Mouse (Mus musculus) midbrain, embryonic 12.5 days (tissue): ENCODE data around the gene Arcn1. TPM values are rescaled to one million over a fixed set of nuclear protein-coding genes. Genes with fewer than 3 reads are reported as not detected.
A peak's percentile ranks its signal among the peaks of the same experiment; 100 is the strongest.

Source experiments
- ATAC-seq: fragments of 200-750 bp; cut with Nextera tagmentation; 2 replicates; pipeline ENCODE4 v1.8.0; 2017; ENCODE audit warnings: low read depth, moderate TSS enrichment, moderate library complexity; ENCODE audit not compliant: low FRiP score
- H3K27ac ChIP-seq: fragments of 300-500 bp; sonication (generic); replicated peaks from 2 replicates; pipeline ENCODE4 v1.5.1; 2016; ENCODE audit warnings: mild to moderate bottlenecking
- H3K27me3 ChIP-seq: fragments of 300-500 bp; sonication (generic); 2 replicates; pipeline ENCODE4 v1.6.1; 2016; ENCODE audit warnings: mild to moderate bottlenecking
- H3K36me3 ChIP-seq: fragments of 300-500 bp; sonication (generic); 2 replicates; pipeline ENCODE4 v1.6.1; 2016
- H3K4me1 ChIP-seq: fragments of 300-500 bp; sonication (generic); 2 replicates; pipeline ENCODE4 v1.6.1; 2016
- H3K4me2 ChIP-seq: fragments of 300-500 bp; sonication (generic); replicated peaks from 2 replicates; pipeline ENCODE4 v1.6.1; 2016; ENCODE audit warnings: mild to moderate bottlenecking, moderate library complexity
- H3K4me3 ChIP-seq: fragments of 300-500 bp; sonication (generic); 2 replicates; pipeline ENCODE4 v1.5.1; 2016; ENCODE audit warnings: mild to moderate bottlenecking
- H3K9ac ChIP-seq: fragments of 300-500 bp; sonication (generic); replicated peaks from 2 replicates; pipeline ENCODE4 v1.6.1; 2016; ENCODE audit warnings: mild to moderate bottlenecking, moderate library complexity
- H3K9me3 ChIP-seq: fragments of 300-500 bp; sonication (generic); 2 replicates; pipeline ENCODE4 v1.6.1; 2016; ENCODE audit warnings: mild to moderate bottlenecking
- WGBS: fragments of 180-500 bp; shearing (Covaris S2); methylation state at CpG from one replicate; pipeline ENCODE4 v1.1.7; 2016; 5-methylcytosine and 5-hydroxymethylcytosine counted together
- polyA plus RNA-seq: library from polyadenylated mRNA; unstranded; fragments of >200 nt; fragmentation: Nextera tagmentation; extraction: Ambion mirVana; gene quantifications from 2 replicates; pipeline ENCODE4 v1.2.1, GENCODE M21; 2016

The Arcn1 gene
- polyA plus RNA-seq, 1 experiment from 2014 or later = 179 TPM

GRCm38 (mm10) chr9:44737240-44737949 lies 30.2 kb downstream of the Arcn1 start:
- Histone ChIP-seq H3K9me3 (no peaks in the 10 kb centered on the region), H3K27ac (no peak overlapping the region), H3K4me3 (no peak overlapping the region), H3K27me3 (peaks cover 38% of the 10 kb centered on the region), H3K4me1 (peaks cover 23% of the 10 kb centered on the region), H3K36me3 (peaks cover 10% of the 10 kb centered on the region; the same call in 1 of the 2 replicates), H3K4me2 (no peak overlapping the region), H3K9ac (no peak overlapping the region)
- WGBS = 67% methylated on average over 7 of the region's 8 CpGs
- no peak for ATAC-seq

- Histone ChIP-seq H3K4me2 (no peak overlapping the region), H3K27me3 (peaks cover 41% of the 10 kb centered on the region), H3K9me3 (no peaks in the 10 kb centered on the region), H3K4me3 (no peak overlapping the region), H3K4me1 (peaks cover 23% of the 10 kb centered on the region), H3K9ac (no peak overlapping the region), H3K36me3 (0 out of 2 replicates have a peak, but pooled peaks cover 7% of the 10 kb centered on the region), H3K27ac (no peak overlapping the region)
- WGBS = 75% methylated on average over 2 of the region's 2 CpGs
- ATAC-seq = no peak
Measured at GRCm38 (mm10) chr9:44736301-44736700, 31.3 kb downstream of the Arcn1 start.

GRCm38 (mm10) chr9:44735886-44736285 lies 31.8 kb downstream of the Arcn1 start:
- no peak overlapping the region for H3K9ac ChIP-seq
- peaks cover 41% of the 10 kb centered on the region for H3K27me3 ChIP-seq
- no peak overlapping the region for H3K4me2 ChIP-seq
- 0 out of 2 replicates have a peak, but pooled peaks cover 3% of the 10 kb centered on the region for H3K36me3 ChIP-seq
- no peaks in the 10 kb centered on the region for H3K9me3 ChIP-seq
- H3K4me1 ChIP-seq = peaks cover 23% of the 10 kb centered on the region
- no peak overlapping the region for H3K27ac ChIP-seq
- no peak overlapping the region for H3K4me3 ChIP-seq
- no peak for ATAC-seq
- WGBS = 75% methylated on average over 6 of the region's 6 CpGs

GRCm38 (mm10) chr9:44734524-44735494 lies 32.8 kb downstream of the Arcn1 start, which contains the start of gene Phldb1:
Phldb1 (minus strand) TSS chr9:44735198.
- Histone ChIP-seq H3K4me3 (peak within 1 kb of the TSS; percentile 61), H3K4me2 (peak within 1 kb of the TSS; percentile 100), H3K27ac (peak within 1 kb of the TSS; percentile 42; the same call in 1 of the 2 replicates), H3K4me1 (peaks cover 23% of the 10 kb centered on the region), H3K9me3 (no peaks in the 10 kb centered on the region), H3K27me3 (peaks cover 41% of the 10 kb centered on the region), H3K9ac (peak within 1 kb of the TSS; percentile 68), H3K36me3 (no peaks in the 10 kb centered on the region)
- ATAC-seq = peak; percentile 82
- WGBS = under 1% methylated on average over 47 of the region's 47 CpGs

GRCm38 (mm10) chr9:44733671-44734523 lies 33.7 kb downstream of the Arcn1 start:
- ATAC-seq = peak; percentile 55
- peak overlapping the region; percentile 42; the same call in 1 of the 2 replicates for H3K27ac ChIP-seq
- peaks cover 41% of the 10 kb centered on the region for H3K27me3 ChIP-seq
- H3K4me1 ChIP-seq = peaks cover 23% of the 10 kb centered on the region
- under 1% methylated on average over 77 of the region's 79 CpGs for WGBS
- H3K4me3 ChIP-seq = peak overlapping the region; percentile 61
- H3K9me3 ChIP-seq = no peaks in the 10 kb centered on the region
- peak overlapping the region; percentile 100 for H3K4me2 ChIP-seq
- no peaks in the 10 kb centered on the region for H3K36me3 ChIP-seq
- peak overlapping the region; percentile 68 for H3K9ac ChIP-seq

GRCm38 (mm10) chr9:44732921-44733530 lies 34.6 kb downstream of the Arcn1 start:
- ATAC-seq = no peak
- peaks cover 23% of the 10 kb centered on the region for H3K4me1 ChIP-seq
- H3K4me3 ChIP-seq = peak overlapping the region; percentile 61
- 0 out of 2 replicates have a peak overlapping the region, but pooled peaks have one; percentile 42 for H3K27ac ChIP-seq
- 56% methylated on average over 12 of the region's 12 CpGs for WGBS
- no peaks in the 10 kb centered on the region for H3K9me3 ChIP-seq
- peak overlapping the region; percentile 100 for H3K4me2 ChIP-seq
- H3K36me3 ChIP-seq = no peaks in the 10 kb centered on the region
- H3K27me3 ChIP-seq = peaks cover 41% of the 10 kb centered on the region
- H3K9ac ChIP-seq = peak overlapping the region; percentile 68

- H3K27me3 ChIP-seq = peaks cover 41% of the 10 kb centered on the region
- no peak overlapping the region for H3K4me3 ChIP-seq
- no peak overlapping the region for H3K27ac ChIP-seq
- no peak overlapping the region for H3K9ac ChIP-seq
- WGBS = 64% methylated on average over 5 of the region's 5 CpGs
- no peak overlapping the region for H3K4me2 ChIP-seq
- no peak for ATAC-seq
- H3K4me1 ChIP-seq = peaks cover 24% of the 10 kb centered on the region
- H3K36me3 ChIP-seq = no peaks in the 10 kb centered on the region
- H3K9me3 ChIP-seq = no peaks in the 10 kb centered on the region
Measured at GRCm38 (mm10) chr9:44732130-44732549, 35.5 kb downstream of the Arcn1 start.

GRCm38 (mm10) chr9:44727441-44727840 lies 40.2 kb downstream of the Arcn1 start:
- H3K27ac ChIP-seq = peak overlapping the region; percentile 15; the same call in 1 of the 2 replicates
- ATAC-seq = no peak

GRCm38 (mm10) chr9:44726431-44727146 lies 41.1 kb downstream of the Arcn1 start:
- 0 out of 2 replicates have a peak overlapping the region, but pooled peaks have one; percentile 37 for H3K9ac ChIP-seq
- no peak overlapping the region for H3K4me2 ChIP-seq
- 41% methylated on average over 10 of the region's 10 CpGs for WGBS
- H3K9me3 ChIP-seq = no peaks in the 10 kb centered on the region
- peaks cover 3% of the 10 kb centered on the region; the same call in 1 of the 2 replicates for H3K27me3 ChIP-seq
- H3K36me3 ChIP-seq = no peaks in the 10 kb centered on the region
- no peak for ATAC-seq
- H3K4me1 ChIP-seq = peaks cover 56% of the 10 kb centered on the region
- peak overlapping the region; percentile 49; the same call in 1 of the 2 replicates for H3K27ac ChIP-seq
- no peak overlapping the region for H3K4me3 ChIP-seq

More at GRCm38 (mm10) chr9:44727441-44727840, 40.2 kb downstream of the Arcn1 start:
- H3K9me3 ChIP-seq = no peaks in the 10 kb centered on the region
- peaks cover 7% of the 10 kb centered on the region for H3K27me3 ChIP-seq
- H3K4me2 ChIP-seq = no peak overlapping the region
- H3K9ac ChIP-seq = no peak overlapping the region
- H3K4me3 ChIP-seq = no peak overlapping the region
- H3K4me1 ChIP-seq = peaks cover 48% of the 10 kb centered on the region
- 51% methylated on average over 5 of the region's 5 CpGs for WGBS
- H3K36me3 ChIP-seq = no peaks in the 10 kb centered on the region

- Histone ChIP-seq H3K4me3 (no peak overlapping the region), H3K9me3 (no peaks in the 10 kb centered on the region), H3K27ac (peak overlapping the region; percentile 11; the same call in 1 of the 2 replicates), H3K27me3 (peaks cover 3% of the 10 kb centered on the region; the same call in 1 of the 2 replicates), H3K36me3 (no peaks in the 10 kb centered on the region), H3K9ac (no peak overlapping the region), H3K4me2 (no peak overlapping the region), H3K4me1 (peaks cover 68% of the 10 kb centered on the region)
- 43% methylated on average over 2 of the region's 2 CpGs for WGBS
- ATAC-seq = no peak
Measured at GRCm38 (mm10) chr9:44724665-44725064, 43.0 kb downstream of the Arcn1 start.
